Mouse (Mus musculus) C2C12 (cell line): ENCODE measurements around the gene Adcy5.

Experiments used
- CEBPB ChIP-seq: IDR thresholded peaks from one replicate; pipeline ENCODE4 v1.6.1; 2011; ENCODE audit warnings: low read depth, mild to moderate bottlenecking, control low read depth, moderate library complexity
- CTCF ChIP-seq: IDR thresholded peaks from one replicate; pipeline ENCODE4 v1.5.1; 2011; ENCODE audit not compliant: control insufficient read depth, insufficient read depth, insufficient read length
- MAX ChIP-seq: IDR thresholded peaks from one replicate; pipeline ENCODE4 v1.6.1; 2011; ENCODE audit warnings: mild to moderate bottlenecking, control low read depth

DNA sequence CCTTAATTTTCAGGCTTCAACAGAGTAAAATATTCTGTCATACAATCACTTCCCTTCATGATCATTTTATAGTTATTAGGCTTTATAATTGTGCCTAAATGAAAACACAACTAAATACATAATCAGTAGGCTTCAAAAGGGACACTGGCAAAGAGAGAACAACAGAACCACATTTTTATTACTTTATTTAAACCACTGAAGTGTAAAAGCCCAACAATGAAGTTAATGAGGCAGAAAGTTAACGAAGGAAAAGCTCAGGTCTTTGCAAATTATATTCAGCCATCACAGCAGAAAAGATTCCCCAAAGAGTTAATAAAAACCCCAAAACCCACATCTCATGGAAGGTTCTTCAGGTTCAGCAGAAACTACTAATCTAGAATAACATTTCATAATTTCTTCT is 175.8 kb downstream of the Adcy5 start:
- TF ChIP-seq CTCF, result no peak
- no peak for TF ChIP-seq CEBPB
- no peak for TF ChIP-seq MAX
